Mouse (Mus musculus): ENCODE results near the gene Ppp1r9a.

The Ppp1r9a gene

DNA sequence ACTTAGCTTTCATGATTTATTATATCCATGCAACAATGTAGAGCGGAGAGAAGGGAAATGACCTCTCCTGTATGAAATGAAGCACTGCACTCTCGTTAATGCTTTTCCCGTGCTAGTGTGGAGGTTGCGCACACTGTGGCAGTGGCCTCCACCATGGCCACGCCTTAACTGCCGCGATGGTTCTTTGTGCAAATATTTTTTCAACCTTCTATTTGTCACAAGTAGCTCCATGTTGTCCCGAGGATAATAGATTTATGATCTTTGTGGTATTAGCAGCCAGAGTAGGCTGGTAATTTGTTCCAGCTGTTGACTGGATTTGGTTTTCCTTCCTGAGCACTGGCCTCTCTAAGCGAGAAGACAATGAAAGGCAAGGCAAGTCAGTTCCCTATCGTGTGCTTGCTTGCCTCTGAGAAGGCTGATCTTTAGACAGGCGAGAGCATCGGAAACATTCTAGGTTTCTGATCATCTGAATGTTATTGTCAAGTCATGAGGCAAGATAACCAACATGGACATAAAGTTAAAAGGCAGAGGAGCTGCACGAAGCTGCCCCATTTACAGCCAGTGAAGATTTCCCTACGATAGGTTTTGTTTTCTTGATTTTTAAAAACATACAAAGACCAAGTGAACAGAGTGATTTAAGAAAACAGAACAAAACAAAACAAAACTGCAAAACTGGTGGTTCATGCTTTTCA is 50.5 kb downstream of the Ppp1r9a start:
- DNase-seq (ENCODE audit: low spot score in 2 of 2): no peak

DNA sequence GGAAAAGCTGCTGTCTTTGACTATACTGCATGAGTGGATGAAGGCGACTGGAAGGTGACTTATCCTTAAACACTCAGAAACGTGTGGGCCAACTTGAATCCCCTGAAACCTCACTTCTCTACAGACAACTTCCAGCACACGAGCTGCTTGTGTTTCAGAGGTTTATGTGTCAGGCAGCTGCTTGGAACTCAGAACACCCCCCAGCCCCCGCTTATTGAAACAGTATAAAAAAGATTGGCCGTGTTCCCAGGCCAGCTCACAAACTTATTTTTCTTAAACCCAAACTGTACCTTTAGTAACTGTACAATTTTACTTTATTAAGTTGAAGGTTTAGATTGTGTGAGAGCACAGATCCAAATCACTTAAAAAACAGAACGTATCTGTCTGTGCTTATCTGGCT is 53.9 kb downstream of the Ppp1r9a start:
- no peak for DNase-seq (ENCODE audit: low spot score in 2 of 2)

DNA sequence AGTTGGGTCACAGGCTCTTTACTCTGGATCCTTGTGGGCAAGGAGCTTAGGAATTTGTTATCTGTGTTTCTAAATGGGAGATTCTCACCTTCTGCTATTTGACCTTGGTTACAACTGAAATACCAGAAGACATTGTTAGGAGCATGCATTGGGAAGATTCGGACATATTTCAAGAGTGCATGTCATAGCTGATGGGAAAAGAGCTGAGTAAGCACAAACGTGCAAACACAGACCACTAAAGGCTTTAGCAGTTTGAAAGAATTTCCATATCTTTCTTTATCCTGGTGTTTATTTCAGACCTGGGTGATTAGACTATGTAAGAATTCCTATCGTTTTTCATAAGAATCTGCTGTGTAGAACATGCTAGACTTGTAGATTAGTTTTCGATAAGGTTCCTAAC is 59.5 kb downstream of the Ppp1r9a start:
- no peak for DNase-seq (ENCODE audit: low spot score in 2 of 2)

DNA sequence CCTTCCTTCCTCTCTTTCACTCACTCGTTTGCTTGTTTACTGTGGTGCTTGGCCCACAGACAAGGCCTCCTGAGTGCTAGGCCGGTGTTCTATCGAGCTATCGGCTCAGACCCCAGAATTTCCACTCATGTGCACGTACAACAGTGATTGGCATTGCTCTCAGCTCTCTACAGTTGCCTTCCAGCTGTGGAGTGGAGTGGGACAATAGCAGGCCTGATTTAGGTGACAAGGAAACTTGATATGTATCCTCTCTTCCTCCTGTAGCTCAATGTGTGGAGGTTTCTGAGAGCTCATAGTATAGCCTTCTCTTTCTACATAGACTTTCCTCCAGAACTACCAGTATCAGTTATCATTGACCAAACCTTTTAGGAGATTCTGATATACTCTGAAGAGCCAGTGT is 60.3 kb downstream of the Ppp1r9a start:
- DNase-seq (ENCODE audit: low spot score in 2 of 2): no peak

DNA sequence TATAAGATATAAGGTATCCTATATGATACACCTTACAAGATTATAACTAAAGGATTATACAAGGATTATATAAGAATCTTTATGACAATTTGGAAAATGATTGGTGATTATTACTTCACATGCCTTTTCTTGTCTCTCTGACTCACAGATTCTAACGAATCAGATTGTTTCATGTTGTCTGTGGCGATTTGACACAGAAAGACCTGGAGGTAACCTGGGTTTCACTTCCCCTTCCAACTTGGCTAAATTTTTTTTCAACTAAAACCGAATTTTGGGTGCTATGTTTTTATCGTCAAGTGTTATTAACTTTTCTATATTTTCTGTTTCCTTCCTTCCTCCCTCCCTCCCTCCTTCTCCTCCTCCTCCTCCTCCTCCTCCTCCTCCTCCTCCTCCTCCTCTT is 64.5 kb downstream of the Ppp1r9a start:
- no peak for DNase-seq (ENCODE audit: low spot score in 2 of 2)

DNA sequence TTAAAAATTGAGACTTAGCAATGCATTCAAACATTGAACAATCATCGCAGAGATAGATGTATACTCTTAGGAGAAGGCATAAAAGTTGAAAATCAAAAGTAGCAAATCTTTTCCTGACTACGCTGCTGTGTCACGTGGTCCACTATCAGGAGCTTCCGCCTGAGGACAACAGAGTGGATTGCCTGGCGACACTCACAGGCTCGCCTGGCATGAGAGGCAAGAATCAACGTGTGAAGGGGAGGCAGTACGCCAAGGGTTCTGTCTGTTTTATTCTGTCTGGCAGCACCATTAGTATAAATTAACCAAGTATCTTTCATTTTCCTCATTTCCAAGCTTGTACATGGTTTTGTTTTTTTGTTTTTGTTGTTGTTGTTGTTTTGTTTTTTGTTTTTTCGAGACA is 68.5 kb downstream of the Ppp1r9a start:
- DNase-seq (ENCODE audit: low spot score in 2 of 2): no peak

DNA sequence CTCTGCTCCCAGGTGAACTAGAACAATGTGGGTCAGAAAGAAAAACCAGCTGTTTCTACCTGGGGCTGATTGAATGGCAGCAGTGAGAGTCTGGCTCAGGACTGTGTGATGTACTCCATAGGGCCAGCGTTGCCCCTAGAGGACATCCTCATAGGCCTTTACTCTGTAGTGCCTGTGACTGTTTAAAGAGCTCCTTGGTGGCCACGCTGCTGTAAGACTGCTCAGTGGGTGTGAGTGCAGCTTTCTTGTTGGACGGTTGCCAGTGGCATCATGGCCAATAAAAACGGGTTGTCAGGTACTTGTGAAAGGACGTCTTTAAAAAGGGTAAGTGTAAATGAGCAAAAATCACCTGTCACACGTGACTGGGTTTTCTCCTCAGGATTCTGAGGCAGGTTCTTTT is 70.1 kb downstream of the Ppp1r9a start:
- peak; percentile 31 to 43 for DNase-seq (ENCODE audit: low spot score in 2 of 2)

DNA sequence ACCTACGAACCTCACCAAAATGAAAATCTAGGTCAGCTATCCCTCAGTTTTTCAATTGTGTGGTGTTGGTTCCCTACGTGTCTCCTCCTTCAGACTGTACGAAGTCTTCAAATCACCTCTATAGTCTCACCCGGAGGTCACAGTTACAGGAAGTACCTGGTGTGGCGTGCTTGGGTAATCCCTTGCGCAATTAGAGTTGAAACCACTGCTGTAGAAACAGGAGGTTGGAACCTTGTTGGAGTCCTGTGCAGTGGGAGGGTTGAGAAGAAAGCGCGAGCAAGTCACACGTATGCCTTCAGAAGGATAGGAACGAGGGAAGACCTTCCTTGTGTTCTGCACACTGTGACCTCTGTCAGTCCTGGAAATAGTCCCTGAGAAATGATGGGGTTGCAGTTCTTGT is 70.6 kb downstream of the Ppp1r9a start:
- DNase-seq (ENCODE audit: low spot score in 2 of 2): no peak

DNA sequence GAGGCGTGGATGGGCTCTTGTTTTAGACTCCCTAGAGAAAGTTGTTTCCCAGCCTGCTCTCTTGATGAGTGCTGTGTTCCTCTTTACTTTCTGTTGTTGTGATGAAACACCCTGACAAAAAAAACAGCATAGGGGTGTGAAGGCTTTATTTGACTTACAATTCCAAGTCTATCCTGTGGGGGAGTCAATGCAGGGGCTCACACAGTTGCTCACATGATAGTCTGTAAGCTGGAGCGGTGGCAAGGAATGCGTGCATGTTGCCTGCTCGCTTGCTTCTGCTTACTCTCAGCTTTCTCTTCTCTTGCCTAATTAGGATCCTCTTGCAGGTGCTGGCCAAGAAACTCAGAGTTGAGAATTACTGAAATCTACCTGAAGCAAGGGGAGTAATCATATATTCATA is 74.8 kb downstream of the Ppp1r9a start:
- DNase-seq (ENCODE audit: low spot score in 2 of 2): no peak

DNA sequence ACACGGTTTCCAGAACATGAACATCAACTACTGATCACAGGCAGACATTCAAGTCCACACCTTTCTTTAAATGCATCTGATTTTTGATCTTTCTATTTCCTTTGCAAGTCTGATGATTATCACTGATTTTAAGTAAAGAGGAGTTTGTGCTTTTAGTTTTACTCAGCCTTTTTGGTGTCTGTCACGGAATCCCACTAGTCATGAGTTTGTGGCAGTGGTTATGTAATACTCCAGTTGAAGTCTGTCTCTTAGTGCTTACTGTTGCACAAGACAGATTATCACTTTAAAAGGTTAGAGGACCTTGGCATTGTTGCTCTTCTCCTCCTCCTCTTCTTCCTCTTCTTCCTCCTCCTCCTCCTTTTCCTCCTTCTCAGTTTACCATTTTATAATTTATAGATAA is 75.5 kb downstream of the Ppp1r9a start:
- no peak for DNase-seq (ENCODE audit: low spot score in 2 of 2)

DNA sequence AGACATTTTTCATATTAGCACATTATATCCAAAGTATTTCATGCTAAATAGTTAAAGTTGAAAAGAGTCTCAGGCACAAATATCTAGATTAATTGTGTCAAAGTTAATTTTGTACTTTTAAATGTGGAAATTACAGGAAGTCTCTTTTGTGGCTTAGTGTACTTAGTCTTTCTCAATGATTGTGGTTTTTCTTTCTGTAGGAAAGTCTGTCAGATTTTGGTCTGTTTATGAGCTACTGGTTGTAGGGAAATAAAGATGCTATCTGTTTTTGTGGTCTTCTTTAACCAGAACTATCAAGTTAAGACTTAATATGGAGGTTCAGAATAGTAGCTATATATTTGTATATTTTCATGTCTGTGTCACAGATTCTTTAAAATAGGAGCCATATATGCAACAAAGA is 76.2 kb downstream of the Ppp1r9a start:
- DNase-seq (ENCODE audit: low spot score in 2 of 2): no peak

DNA sequence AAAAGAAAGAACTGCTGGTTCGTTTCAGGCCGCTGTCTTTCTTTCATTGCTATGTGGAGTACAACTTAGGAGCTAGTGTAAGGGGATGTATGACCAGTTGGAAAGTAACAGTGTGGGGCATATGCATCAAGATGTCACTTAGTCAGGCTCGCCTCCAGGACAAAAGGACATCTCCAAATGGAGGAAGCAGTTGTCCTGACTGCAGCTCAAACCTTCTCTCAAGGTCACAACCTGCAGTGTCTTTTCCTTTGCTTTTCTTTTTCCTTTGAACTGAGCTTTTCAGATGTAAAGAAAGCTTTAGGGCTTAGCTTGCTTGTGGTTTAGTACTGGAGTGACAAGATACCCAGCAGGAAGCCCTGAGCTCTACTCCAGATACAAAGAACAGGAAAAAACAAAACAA is 77.4 kb downstream of the Ppp1r9a start:
- no peak for DNase-seq (ENCODE audit: low spot score in 2 of 2)

DNA sequence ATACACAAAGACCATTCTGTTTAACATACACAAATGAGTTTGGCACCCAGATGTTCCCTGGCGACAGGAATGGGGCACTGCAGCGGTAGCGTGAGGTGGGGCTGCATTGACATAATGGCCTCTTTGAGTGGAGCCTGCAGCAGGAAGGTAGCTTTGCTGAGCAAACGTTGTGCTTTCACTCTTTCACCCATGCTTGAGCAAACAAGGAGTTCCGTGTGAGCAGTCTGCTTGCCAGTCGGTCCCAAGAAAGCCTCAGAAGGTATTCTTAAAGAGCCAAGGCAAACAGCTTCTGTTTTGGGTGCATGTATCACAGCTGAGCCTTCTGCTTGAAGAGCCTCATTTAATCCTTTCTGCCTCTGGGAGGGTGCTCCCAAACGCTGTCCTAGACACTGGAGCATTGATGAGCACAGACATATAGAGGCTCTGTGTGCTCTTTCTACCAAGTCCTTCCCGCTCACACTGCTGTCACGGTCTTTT is 80.0 kb downstream of the Ppp1r9a start:
- DNase-seq (ENCODE audit: low spot score in 2 of 2): no peak

DNA sequence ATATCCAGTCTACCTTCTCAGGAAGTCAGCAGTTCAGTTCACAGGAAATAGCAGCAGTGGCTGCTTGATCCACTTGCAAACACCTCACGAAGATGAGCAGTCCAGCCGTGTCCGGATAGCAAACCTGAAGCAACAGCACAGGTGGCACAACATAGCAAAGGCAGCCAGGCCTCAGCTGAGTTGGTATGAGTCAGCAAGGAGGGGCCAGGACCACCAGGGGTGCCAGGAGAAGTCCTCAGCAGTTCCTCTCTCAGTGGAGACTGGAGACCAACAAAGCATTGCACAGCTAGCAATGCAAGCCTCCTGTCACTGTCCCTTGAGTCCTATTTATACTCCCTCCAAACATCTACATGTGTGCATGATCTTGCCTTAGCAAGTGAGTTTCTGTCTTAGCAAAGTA is 83.0 kb downstream of the Ppp1r9a start:
- no peak for DNase-seq (ENCODE audit: low spot score in 2 of 2)

DNA sequence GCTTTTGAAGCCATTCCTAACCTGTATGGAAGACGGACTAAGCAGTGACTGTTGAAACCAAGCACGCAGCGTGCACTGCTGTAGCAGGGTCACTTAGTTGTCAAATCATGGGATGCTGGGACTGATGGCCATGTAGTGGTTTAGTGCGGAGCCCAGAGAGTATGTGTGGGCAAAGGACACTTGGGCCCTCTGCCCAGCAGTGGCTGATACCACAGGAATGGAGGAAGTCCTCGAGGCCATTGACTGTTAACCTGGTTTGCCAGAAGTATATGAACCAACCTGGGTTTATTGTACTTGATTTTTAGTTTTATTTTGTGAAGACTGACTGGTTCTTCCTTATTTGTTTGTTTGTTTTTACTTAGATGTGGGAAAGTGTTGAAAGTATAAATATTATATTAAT is 84.4 kb downstream of the Ppp1r9a start:
- no peak for DNase-seq (ENCODE audit: low spot score in 2 of 2)

DNA sequence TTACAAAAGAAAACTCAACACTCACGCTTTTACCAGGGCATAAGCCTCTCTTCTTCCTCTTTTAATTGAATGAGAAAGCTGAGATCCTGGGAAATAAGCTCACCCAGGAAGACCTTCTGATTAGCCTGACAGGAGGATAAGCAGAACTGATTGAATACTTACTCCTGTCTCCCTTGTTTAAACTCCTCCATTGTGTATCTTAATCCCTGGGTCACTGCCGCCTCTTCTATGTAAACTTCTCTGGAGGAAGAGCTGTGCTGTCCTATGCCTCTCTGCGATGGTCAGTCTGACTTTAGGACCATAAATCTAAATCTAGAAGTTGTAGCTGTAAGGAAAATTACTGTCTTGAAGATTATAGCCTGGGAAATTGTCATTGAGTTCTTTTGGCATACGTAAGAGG is 86.0 kb downstream of the Ppp1r9a start:
- DNase-seq (ENCODE audit: low spot score in 2 of 2): no peak

DNA sequence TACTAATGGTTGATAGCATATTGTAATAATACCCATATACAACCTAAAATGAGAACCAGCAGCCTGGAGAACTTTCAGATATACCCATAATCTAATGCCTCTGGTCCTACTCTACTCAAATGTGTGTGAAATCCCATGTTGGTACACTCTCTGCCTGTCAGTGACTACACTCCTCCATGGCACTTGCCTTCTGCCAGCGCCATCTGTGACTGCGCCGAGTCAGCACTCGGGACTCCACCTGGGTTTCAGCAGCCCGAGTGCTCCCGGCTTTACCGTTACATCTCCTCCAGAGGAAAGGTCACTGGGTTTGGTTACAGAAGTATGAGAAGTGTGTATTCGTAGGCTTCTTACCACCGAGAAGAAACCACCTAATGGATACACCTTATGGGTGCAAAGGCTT is 89.6 kb downstream of the Ppp1r9a start:
- no peak for DNase-seq (ENCODE audit: low spot score in 2 of 2)

DNA sequence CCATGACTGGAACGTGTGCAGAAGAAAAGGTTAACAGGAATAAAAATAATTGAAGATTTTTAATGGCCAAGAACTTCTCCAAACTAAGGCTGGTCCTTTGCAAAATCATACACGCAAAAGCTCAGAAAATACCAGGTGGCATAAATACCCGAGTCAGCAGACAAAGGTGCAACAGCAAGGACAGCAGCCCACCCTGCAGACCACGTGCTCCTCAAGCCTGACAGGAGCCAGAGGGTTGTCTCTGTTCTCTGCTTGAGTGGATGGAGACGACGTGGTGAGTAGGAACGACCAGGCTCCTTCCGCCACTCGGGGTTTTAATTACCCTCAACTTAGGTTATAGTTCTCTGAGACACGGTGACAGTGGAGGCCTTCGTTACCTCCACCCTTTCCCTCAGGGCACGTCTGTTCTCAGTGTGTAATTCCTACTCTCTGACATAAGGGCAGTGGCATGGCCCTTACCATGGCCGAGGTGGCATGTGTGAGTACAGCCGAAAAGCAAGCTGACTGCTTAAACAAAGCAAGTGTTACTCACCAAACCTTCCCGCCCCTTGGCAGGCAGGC is 91.0 kb downstream of the Ppp1r9a start:
- no peak for DNase-seq (ENCODE audit: low spot score in 2 of 2)

DNA sequence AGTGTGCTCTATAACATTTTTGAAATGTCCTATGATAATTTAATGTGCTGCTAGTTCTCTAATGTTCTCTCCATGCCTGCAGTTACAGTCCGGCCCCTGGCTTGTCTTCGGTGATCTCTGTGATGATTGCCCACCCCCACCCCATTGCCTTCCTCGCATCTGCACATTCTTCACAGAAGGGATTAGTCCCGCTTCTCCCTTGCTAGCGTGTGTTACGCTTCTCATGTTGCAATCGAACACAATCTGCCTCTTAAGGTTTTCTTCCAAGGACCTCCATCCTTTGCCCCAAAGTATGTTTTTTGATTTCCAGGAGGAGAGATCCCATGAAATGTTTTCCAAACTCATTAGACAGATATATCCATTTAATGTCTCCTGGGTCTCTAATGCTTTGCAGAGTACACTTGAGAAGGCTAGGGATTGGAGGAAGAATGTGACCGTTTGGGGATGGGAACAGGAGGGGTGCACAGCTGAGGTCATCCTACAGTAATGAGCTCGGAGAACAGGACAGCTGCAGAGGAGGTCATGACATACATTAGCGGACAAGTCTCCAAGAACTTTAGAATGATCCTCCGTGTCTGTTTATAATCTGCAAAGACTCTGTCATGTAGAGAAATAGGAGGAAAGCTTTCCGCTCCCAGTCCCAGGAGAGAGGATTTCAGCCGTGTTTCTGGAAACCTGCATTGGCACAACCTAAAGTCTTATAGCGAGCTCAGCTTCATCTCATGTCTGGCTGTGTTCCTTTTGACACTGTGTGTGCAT is 91.6 kb downstream of the Ppp1r9a start:
- no peak for DNase-seq (ENCODE audit: low spot score in 2 of 2)

DNA sequence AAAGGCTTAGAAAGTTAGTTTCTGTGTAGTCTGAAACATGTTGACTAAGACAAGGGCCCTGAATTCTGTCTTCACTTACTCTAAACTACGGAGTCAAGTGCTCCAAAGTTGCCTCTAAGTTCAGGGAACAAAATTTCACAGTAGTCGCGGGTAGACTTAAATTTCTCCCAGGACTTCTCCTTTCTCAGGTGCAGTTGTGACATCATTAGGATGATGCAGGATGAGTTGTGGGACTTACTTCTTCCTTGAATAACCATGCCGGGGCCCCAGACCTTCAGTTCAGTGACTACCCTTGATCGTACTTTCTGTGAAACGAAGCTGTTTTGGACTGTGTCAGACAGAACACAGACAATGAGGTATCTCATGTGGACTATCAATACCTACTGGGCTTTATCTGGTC is 94.9 kb downstream of the Ppp1r9a start:
- no peak for DNase-seq (ENCODE audit: low spot score in 2 of 2)

DNA sequence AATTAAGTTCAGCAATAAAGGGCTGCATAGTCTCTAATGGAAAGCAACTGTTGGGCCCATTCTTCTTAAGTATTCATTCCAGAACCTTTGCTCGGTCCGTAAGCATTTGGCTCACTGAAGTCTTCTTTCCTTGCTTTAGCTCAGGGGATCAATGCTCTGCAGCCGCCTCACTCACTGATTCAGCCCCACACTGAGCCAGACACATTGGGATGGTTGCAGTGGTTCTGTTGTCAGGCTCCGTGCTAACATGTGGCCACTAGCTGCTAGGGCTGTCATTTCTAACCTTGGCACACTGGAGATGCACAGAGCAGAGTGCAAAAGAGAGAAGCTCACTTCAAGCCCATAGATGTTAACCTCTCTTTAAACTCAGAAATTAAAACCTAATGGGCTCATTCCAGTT is 96.2 kb downstream of the Ppp1r9a start:
- no peak for DNase-seq (ENCODE audit: low spot score in 2 of 2)

DNA sequence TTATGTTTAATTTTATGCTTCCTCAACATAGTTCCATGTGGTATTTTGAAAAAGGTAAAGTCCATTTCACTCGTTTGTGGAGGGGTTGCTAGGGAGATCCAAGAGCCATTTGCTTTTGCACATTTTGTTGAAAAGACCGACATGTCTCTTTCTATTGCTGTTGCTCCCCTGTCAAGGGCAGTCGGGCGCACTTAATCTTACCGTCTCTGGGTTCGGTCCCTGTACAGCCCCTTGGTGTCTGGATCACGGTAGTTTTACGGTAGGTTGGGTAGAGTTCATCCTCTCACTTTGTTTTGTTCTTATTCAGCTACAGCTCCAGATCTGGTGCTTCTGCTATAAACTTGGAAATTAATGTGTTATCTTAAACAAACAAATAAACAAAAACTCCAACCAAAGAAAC is 98.1 kb downstream of the Ppp1r9a start:
- DNase-seq (ENCODE audit: low spot score in 2 of 2): no peak

All from right cerebral cortex, adult 2 months (tissue).